Mouse (Mus musculus): ENCODE results near the gene Stk40. TPM values are rescaled to one million over a fixed set of nuclear protein-coding genes. Genes with fewer than 3 reads are reported as not detected.

Gene Stk40
- polyA plus RNA-seq, 1 experiment from 2014 or later: 22.7 TPM

- DNase-seq (ENCODE audit: low spot score) (no peak), ATAC-seq (replicated peaks; ENCODE audit: insufficient number of reproducible peaks, low FRiP score, low TSS enrichment, low read depth) (no peak)
- H3K36me3 ChIP-seq (replicated peaks; ENCODE audit: control insufficient read depth, insufficient read depth, low read depth, low read length): no peaks in the 10 kb centered on the region
- no peaks in the 10 kb centered on the region for H3K4me1 ChIP-seq (ENCODE audit: control insufficient read depth, insufficient read depth, low read length)
- no peaks in the 10 kb centered on the region for H3K9me3 ChIP-seq (replicated peaks; ENCODE audit: control insufficient read depth, low read length)
- WGBS: 45% methylated on average over 7 of the region's 7 CpGs
- H3K4me2 ChIP-seq (ENCODE audit: low read depth, low read length): peak overlapping the region; percentile 78; the same call in 1 of the 2 replicates
- H3K4me3 ChIP-seq (ENCODE audit: low read depth, low read length): no peak overlapping the region
- H3K27me3 ChIP-seq (ENCODE audit: control insufficient read depth, insufficient read depth, low read length): no peaks in the 10 kb centered on the region
- H3K9ac ChIP-seq (replicated peaks; ENCODE audit: low read length): no peak overlapping the region; the same call in 1 of the 2 replicates
- H3K27ac ChIP-seq (replicated peaks; ENCODE audit: low read depth, low read length): no peak overlapping the region
Measured at GRCm38 (mm10) chr4:126102061-126102841, 1.5 kb upstream of the Stk40 start.

GRCm38 (mm10) chr4:126103057-126103581 lies 638 bp upstream of the Stk40 start:
- Histone ChIP-seq H3K9me3 (replicated peaks; ENCODE audit: control insufficient read depth, low read length) (no peaks in the 10 kb centered on the region), H3K36me3 (replicated peaks; ENCODE audit: control insufficient read depth, insufficient read depth, low read depth, low read length) (no peaks in the 10 kb centered on the region), H3K27ac (replicated peaks; ENCODE audit: low read depth, low read length) (peak overlapping the region; percentile 48), H3K4me1 (ENCODE audit: control insufficient read depth, insufficient read depth, low read length) (no peaks in the 10 kb centered on the region), H3K4me2 (ENCODE audit: low read depth, low read length) (peak overlapping the region; percentile 78), H3K4me3 (ENCODE audit: low read depth, low read length) (peak overlapping the region; percentile 97), H3K9ac (replicated peaks; ENCODE audit: low read length) (peak overlapping the region; percentile 57), H3K27me3 (ENCODE audit: control insufficient read depth, insufficient read depth, low read length) (no peaks in the 10 kb centered on the region)
- ATAC-seq (replicated peaks; ENCODE audit: insufficient number of reproducible peaks, low FRiP score, low TSS enrichment, low read depth): peak; percentile 31; the same call in 1 of the 2 replicates
- 3% methylated on average over 15 of the region's 15 CpGs for WGBS
- peak; percentile 56 for DNase-seq (ENCODE audit: low spot score)

GRCm38 (mm10) chr4:126104261-126105075 lies 711 bp downstream of the Stk40 start:
- WGBS: 4% methylated on average over 34 of the region's 34 CpGs
- Histone ChIP-seq H3K4me2 (ENCODE audit: low read depth, low read length) (peak overlapping the region; percentile 89), H3K36me3 (replicated peaks; ENCODE audit: control insufficient read depth, insufficient read depth, low read depth, low read length) (no peaks in the 10 kb centered on the region), H3K4me3 (ENCODE audit: low read depth, low read length) (peak overlapping the region; percentile 97), H3K27ac (replicated peaks; ENCODE audit: low read depth, low read length) (no peak overlapping the region), H3K27me3 (ENCODE audit: control insufficient read depth, insufficient read depth, low read length) (no peaks in the 10 kb centered on the region), H3K9ac (replicated peaks; ENCODE audit: low read length) (peak overlapping the region; percentile 78), H3K4me1 (ENCODE audit: control insufficient read depth, insufficient read depth, low read length) (no peaks in the 10 kb centered on the region), H3K9me3 (replicated peaks; ENCODE audit: control insufficient read depth, low read length) (no peaks in the 10 kb centered on the region)
- peak; percentile 32 for DNase-seq (ENCODE audit: low spot score)
- 0 out of 2 replicates have a peak, but pooled peaks have one; percentile 4 for ATAC-seq (replicated peaks; ENCODE audit: insufficient number of reproducible peaks, low FRiP score, low TSS enrichment, low read depth)

- H3K27ac ChIP-seq (replicated peaks; ENCODE audit: low read depth, low read length): no peak overlapping the region
- H3K27me3 ChIP-seq (ENCODE audit: control insufficient read depth, insufficient read depth, low read length): no peaks in the 10 kb centered on the region
- H3K9me3 ChIP-seq (replicated peaks; ENCODE audit: control insufficient read depth, low read length): no peaks in the 10 kb centered on the region
- H3K36me3 ChIP-seq (replicated peaks; ENCODE audit: control insufficient read depth, insufficient read depth, low read depth, low read length): no peaks in the 10 kb centered on the region
- no peak overlapping the region for H3K9ac ChIP-seq (replicated peaks; ENCODE audit: low read length)
- H3K4me3 ChIP-seq (ENCODE audit: low read depth, low read length): no peak overlapping the region
- DNase-seq (ENCODE audit: low spot score) (no peak), ATAC-seq (replicated peaks; ENCODE audit: insufficient number of reproducible peaks, low FRiP score, low TSS enrichment, low read depth) (no peak)
- no peaks in the 10 kb centered on the region for H3K4me1 ChIP-seq (ENCODE audit: control insufficient read depth, insufficient read depth, low read length)
- H3K4me2 ChIP-seq (ENCODE audit: low read depth, low read length): no peak overlapping the region
- WGBS: 56% methylated on average over 7 of the region's 7 CpGs
Measured at GRCm38 (mm10) chr4:126105131-126105783, 1.5 kb downstream of the Stk40 start.

- ATAC-seq (replicated peaks; ENCODE audit: insufficient number of reproducible peaks, low FRiP score, low TSS enrichment, low read depth) (no peak), DNase-seq (ENCODE audit: low spot score) (no peak)
- Histone ChIP-seq H3K36me3 (replicated peaks; ENCODE audit: control insufficient read depth, insufficient read depth, low read depth, low read length) (no peaks in the 10 kb centered on the region), H3K4me1 (ENCODE audit: control insufficient read depth, insufficient read depth, low read length) (peaks cover 8% of the 10 kb centered on the region), H3K4me3 (ENCODE audit: low read depth, low read length) (no peak overlapping the region), H3K9ac (replicated peaks; ENCODE audit: low read length) (no peak overlapping the region), H3K27ac (replicated peaks; ENCODE audit: low read depth, low read length) (no peak overlapping the region), H3K27me3 (ENCODE audit: control insufficient read depth, insufficient read depth, low read length) (no peaks in the 10 kb centered on the region), H3K9me3 (replicated peaks; ENCODE audit: control insufficient read depth, low read length) (no peaks in the 10 kb centered on the region), H3K4me2 (ENCODE audit: low read depth, low read length) (no peak overlapping the region)
- 43% methylated on average over 8 of the region's 8 CpGs for WGBS
Measured at GRCm38 (mm10) chr4:126108061-126108740, 4.4 kb downstream of the Stk40 start.

GRCm38 (mm10) chr4:126109613-126110373 lies 6.0 kb downstream of the Stk40 start:
- ATAC-seq (replicated peaks; ENCODE audit: insufficient number of reproducible peaks, low FRiP score, low TSS enrichment, low read depth) (0 out of 2 replicates have a peak, but pooled peaks have one; percentile 14), DNase-seq (ENCODE audit: low spot score) (no peak)
- no peaks in the 10 kb centered on the region for H3K27me3 ChIP-seq (ENCODE audit: control insufficient read depth, insufficient read depth, low read length)
- no peak overlapping the region for H3K4me2 ChIP-seq (ENCODE audit: low read depth, low read length)
- no peak overlapping the region for H3K4me3 ChIP-seq (ENCODE audit: low read depth, low read length)
- H3K27ac ChIP-seq (replicated peaks; ENCODE audit: low read depth, low read length): no peak overlapping the region; the same call in 1 of the 2 replicates
- H3K9me3 ChIP-seq (replicated peaks; ENCODE audit: control insufficient read depth, low read length): no peaks in the 10 kb centered on the region
- WGBS: 82% methylated on average over 10 of the region's 10 CpGs
- H3K9ac ChIP-seq (replicated peaks; ENCODE audit: low read length): 0 out of 2 replicates have a peak overlapping the region, but pooled peaks have one; percentile 18
- H3K4me1 ChIP-seq (ENCODE audit: control insufficient read depth, insufficient read depth, low read length): peaks cover 8% of the 10 kb centered on the region
- no peaks in the 10 kb centered on the region for H3K36me3 ChIP-seq (replicated peaks; ENCODE audit: control insufficient read depth, insufficient read depth, low read depth, low read length)
